Mouse (Mus musculus) stomach, embryonic 14.5 days (tissue): Measurements from ENCODE around the gene Cpne7. TPM values are rescaled to one million over a fixed set of nuclear protein-coding genes. Genes with fewer than 3 reads are reported as not detected.
A peak's percentile ranks its signal among the peaks of the same experiment; 100 is the strongest.
"Not testable (repeated sequence)": the region's sequence is repeated elsewhere in the genome, so short reads cannot be mapped to it uniquely, and the experiment has no call there.

ENCODE experiments used
- ATAC-seq: fragments of 200-750 bp; cut with Nextera tagmentation; 2 replicates; pipeline ENCODE4 v1.8.0; 2017; ENCODE audit warnings: low read depth, moderate TSS enrichment; ENCODE audit not compliant: insufficient number of reproducible peaks, insufficient read depth, low FRiP score
- H3K27ac ChIP-seq: fragments of 300-500 bp; sonication (generic); 2 replicates; pipeline ENCODE4 v1.5.1; 2014; ENCODE audit warnings: mild to moderate bottlenecking, low read length, moderate library complexity, mixed read lengths
- H3K27me3 ChIP-seq: fragments of 300-500 bp; sonication (generic); 2 replicates; pipeline ENCODE4 v1.6.1; 2014; ENCODE audit warnings: low read length, control low read depth, mixed read lengths; ENCODE audit not compliant: control insufficient read depth, insufficient read depth
- H3K36me3 ChIP-seq: fragments of 300-500 bp; sonication (generic); 2 replicates; pipeline ENCODE4 v1.6.1; 2014; ENCODE audit warnings: mild to moderate bottlenecking, control low read depth, low read length, moderate library complexity, mixed read lengths; ENCODE audit not compliant: control insufficient read depth, insufficient read depth
- H3K4me1 ChIP-seq: fragments of 300-500 bp; sonication (generic); 2 replicates; pipeline ENCODE4 v1.6.1; 2014; ENCODE audit warnings: low read length, control low read depth, mixed read lengths; ENCODE audit not compliant: control insufficient read depth, insufficient read depth
- H3K4me2 ChIP-seq: fragments of 300-500 bp; sonication (generic); replicated peaks from 2 replicates; pipeline ENCODE4 v1.6.1; 2014; ENCODE audit warnings: low read depth, low read length, control low read depth
- H3K4me3 ChIP-seq: fragments of 300-500 bp; sonication (generic); 2 replicates; pipeline ENCODE4 v1.5.1; 2014; ENCODE audit warnings: low read depth, low read length, control low read depth
- H3K9ac ChIP-seq: fragments of 300-500 bp; sonication (generic); replicated peaks from 2 replicates; pipeline ENCODE4 v1.6.1; 2014; ENCODE audit warnings: low read depth, mild to moderate bottlenecking, control low read depth, low read length, moderate library complexity, mixed read lengths
- H3K9me3 ChIP-seq: fragments of 300-500 bp; sonication (generic); 2 replicates; pipeline ENCODE4 v1.6.1; 2016; ENCODE audit warnings: low read depth, low read length, control low read depth; ENCODE audit not compliant: control insufficient read depth
- WGBS: fragments of 180-500 bp; shearing (Covaris S2); extraction: QIAGEN DNeasy Blood & Tissue Kit; methylation state at CpG from one replicate; pipeline ENCODE4 v1.1.7; 2014; 5-methylcytosine and 5-hydroxymethylcytosine counted together
- polyA plus RNA-seq: library from polyadenylated mRNA; unstranded; fragments of >200 nt; fragmentation: Nextera tagmentation; extraction: Ambion mirVana; gene quantifications from 2 replicates; pipeline ENCODE4 v1.2.1, GENCODE M21; 2014

Cpne7 gene
- polyA plus RNA-seq, 1 experiment from 2014 or later: 1.2 TPM

DNA sequence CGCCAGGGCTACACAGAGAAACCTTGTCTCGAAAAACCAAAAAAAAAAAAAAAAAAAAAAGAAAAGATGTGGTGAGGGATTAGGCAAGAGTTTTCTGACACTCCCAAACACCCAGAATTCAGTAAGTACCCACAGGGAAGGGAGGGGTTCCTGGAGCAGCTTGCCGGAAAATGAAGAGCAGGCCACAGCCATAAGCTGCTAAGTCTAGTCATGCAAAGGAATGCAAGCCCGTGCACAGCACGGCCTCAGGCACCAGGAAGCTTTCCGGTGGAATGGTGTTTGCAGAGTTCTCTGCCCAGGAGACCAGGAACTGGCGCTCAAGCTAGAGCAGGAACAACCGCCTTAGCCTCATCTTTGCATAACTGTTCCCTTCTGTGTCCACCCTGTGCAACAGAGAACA, 16.9 kb upstream of the Cpne7 start:
- Histone ChIP-seq H3K36me3 (peaks cover 24% of the 10 kb centered on the region), H3K9ac (no peak overlapping the region), H3K4me1 (peaks cover 9% of the 10 kb centered on the region; the same call in 1 of the 2 replicates), H3K27ac (peak overlapping the region; percentile 27; the same call in 1 of the 2 replicates), H3K9me3 (no peaks in the 10 kb centered on the region), H3K4me3 (no peak overlapping the region), H3K27me3 (no peaks in the 10 kb centered on the region), H3K4me2 (no peak overlapping the region)
- 63% methylated on average over 8 of the region's 8 CpGs for WGBS
- no peak for ATAC-seq

DNA sequence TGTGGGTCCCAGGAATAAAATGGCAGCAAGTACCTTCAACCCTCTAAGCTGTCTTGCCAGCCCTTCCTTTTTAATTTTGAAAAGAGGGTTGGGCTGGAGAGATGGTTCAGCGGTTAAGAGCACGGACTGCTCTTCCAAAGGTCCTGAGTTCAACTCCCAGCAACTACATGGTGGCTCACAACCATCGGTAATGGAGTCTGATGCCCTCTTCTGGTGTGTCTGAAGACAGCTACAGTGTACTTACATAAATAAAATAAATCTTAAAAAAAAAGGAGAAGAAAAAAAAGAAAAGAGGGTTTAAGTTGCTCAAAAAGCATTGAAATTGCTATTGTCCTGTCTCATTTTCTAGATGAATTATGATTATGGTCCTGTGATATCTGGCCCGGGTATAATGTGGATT, 15.9 kb upstream of the Cpne7 start:
- Histone ChIP-seq H3K9me3 (no peaks in the 10 kb centered on the region), H3K9ac (0 out of 2 replicates have a peak overlapping the region, but pooled peaks have one; percentile 64), H3K27ac (no peak overlapping the region), H3K4me1 (peaks cover 9% of the 10 kb centered on the region; the same call in 1 of the 2 replicates), H3K4me3 (0 out of 2 replicates have a peak overlapping the region, but pooled peaks have one; percentile 72), H3K27me3 (no peaks in the 10 kb centered on the region), H3K36me3 (peaks cover 23% of the 10 kb centered on the region), H3K4me2 (peak overlapping the region; percentile 67; the same call in 1 of the 2 replicates)
- no peak for ATAC-seq
- WGBS: 76% methylated on average over 4 of the region's 4 CpGs

GRCm38 (mm10) chr8:123101735-123102685, 15.2 kb upstream of the Cpne7 start, which contains the start of gene Rpl13:
Gene Rpl13 (plus strand): TSS chr8:123102350.
- 2% methylated on average over 56 of the region's 56 CpGs for WGBS
- peak within 1 kb of the TSS; percentile 96 for H3K4me2 ChIP-seq
- H3K27ac ChIP-seq: peak within 1 kb of the TSS; percentile 84
- peak within 1 kb of the TSS; percentile 64 for H3K9ac ChIP-seq
- H3K36me3 ChIP-seq: peaks cover 23% of the 10 kb centered on the region
- H3K4me1 ChIP-seq: peaks cover 9% of the 10 kb centered on the region; the same call in 1 of the 2 replicates
- ATAC-seq: peak; percentile 92
- H3K9me3 ChIP-seq: no peaks in the 10 kb centered on the region
- H3K27me3 ChIP-seq: no peaks in the 10 kb centered on the region
- peak within 1 kb of the TSS; percentile 72 for H3K4me3 ChIP-seq

DNA sequence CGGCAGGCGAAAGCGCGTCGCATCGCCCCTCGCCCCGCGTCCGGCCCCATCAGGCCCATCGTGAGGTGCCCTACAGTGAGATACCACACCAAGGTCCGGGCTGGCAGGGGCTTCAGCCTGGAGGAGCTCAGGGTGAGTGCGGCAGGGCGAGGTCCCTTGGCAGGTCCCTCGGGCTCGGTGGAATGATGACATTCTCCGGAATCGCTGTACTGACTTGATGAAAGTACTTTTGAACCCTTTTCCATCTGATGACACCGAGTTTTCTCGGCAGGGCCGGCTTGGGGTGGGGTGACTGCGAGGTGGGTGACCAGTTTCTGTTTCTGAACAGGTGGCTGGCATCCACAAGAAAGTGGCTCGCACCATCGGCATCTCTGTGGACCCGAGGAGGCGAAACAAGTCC, 14.3 kb upstream of the Cpne7 start:
- not testable (repeated sequence) for H3K9me3 ChIP-seq, ATAC-seq, H3K4me1 ChIP-seq, H3K27me3 ChIP-seq
- WGBS: 1% methylated on average over 25 of the region's 26 CpGs
- Histone ChIP-seq H3K9ac (peak overlapping the region; percentile 63), H3K27ac (peak overlapping the region; percentile 84; the same call in 1 of the 2 replicates), H3K36me3 (peaks cover 23% of the 10 kb centered on the region), H3K4me2 (peak overlapping the region; percentile 96), H3K4me3 (peak overlapping the region; percentile 72)

DNA sequence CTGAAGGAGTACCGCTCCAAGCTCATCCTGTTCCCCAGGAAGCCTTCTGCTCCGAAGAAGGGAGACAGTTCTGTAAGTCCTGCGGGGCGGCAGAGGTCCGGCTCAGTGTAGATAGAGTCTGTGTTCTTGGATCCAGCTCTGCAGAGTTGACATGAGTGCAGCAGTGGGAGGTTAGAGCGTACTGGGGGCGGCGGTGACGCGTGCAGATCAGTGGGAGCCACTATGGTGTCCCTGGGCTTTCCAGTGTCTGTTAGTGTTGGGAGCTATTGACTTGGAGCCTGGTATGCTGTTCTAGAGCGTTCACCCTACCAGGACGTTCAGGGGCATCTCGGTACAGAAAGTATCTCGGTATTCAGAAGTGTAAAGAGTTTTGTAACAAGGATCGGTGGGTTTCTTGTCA, 13.9 kb upstream of the Cpne7 start:
- Histone ChIP-seq H3K27me3 (no peaks in the 10 kb centered on the region), H3K4me2 (peak overlapping the region; percentile 96), H3K9ac (peak overlapping the region; percentile 63), H3K27ac (peak overlapping the region; percentile 35; the same call in 1 of the 2 replicates), H3K4me3 (peak overlapping the region; percentile 72), H3K36me3 (peaks cover 23% of the 10 kb centered on the region), H3K4me1 (peaks cover 9% of the 10 kb centered on the region; the same call in 1 of the 2 replicates), H3K9me3 (no peaks in the 10 kb centered on the region)
- 12% methylated on average over 15 of the region's 15 CpGs for WGBS
- no peak for ATAC-seq

GRCm38 (mm10) chr8:123104046-123104767, 13.0 kb upstream of the Cpne7 start:
- Histone ChIP-seq H3K9me3 (no peaks in the 10 kb centered on the region), H3K36me3 (peaks cover 23% of the 10 kb centered on the region), H3K4me2 (peak overlapping the region; percentile 96; the same call in 1 of the 2 replicates), H3K4me1 (peaks cover 9% of the 10 kb centered on the region; the same call in 1 of the 2 replicates), H3K27ac (no peak overlapping the region), H3K9ac (no peak overlapping the region), H3K4me3 (peak overlapping the region; percentile 72), H3K27me3 (no peaks in the 10 kb centered on the region)
- ATAC-seq: no peak
- 79% methylated on average over 6 of the region's 6 CpGs for whole genome bisulfite sequencing

DNA sequence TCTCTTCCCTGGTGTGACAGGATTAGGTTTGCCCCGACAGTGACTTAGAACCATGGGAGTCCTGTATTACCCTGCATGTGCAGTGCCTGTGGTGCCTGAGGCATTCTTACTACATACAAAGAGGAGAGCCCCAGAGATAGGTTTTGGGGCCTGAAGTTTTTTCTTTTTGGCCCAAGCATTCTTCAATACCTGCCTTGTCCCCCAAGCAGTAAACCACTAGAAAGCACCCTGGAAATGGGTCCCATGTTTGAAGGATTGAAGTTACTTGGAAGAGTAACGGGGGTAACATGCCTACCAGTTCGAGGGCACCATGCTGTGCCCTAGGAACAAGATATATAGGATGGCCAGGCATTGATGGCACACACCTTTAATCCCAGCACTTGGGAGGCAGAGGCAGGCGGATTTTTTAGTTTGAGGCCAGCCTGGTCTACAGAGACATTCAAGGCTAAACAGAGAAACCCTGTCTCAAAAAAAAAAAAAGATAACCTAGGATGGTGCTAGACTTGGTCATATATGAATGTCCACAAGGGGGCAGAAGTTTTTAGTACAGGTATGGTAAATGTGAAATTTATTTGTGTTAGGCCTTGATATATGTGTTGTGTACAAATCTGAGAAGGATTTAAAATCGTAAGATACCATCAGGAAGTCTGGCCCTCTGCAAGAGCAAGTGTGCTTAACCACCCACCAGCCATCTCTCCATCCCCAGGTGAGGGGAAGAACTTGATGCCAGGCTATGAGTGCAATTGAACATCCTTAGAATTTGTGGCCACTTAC, 11.4 kb upstream of the Cpne7 start:
- peaks cover 9% of the 10 kb centered on the region; the same call in 1 of the 2 replicates for H3K4me1 ChIP-seq
- H3K36me3 ChIP-seq: peaks cover 23% of the 10 kb centered on the region
- H3K4me2 ChIP-seq: no peak overlapping the region
- H3K9me3 ChIP-seq: no peaks in the 10 kb centered on the region
- H3K4me3 ChIP-seq: no peak overlapping the region
- H3K27me3 ChIP-seq: no peaks in the 10 kb centered on the region
- H3K27ac ChIP-seq: no peak overlapping the region
- WGBS: 71% methylated on average over 5 of the region's 5 CpGs
- ATAC-seq: no peak
- no peak overlapping the region for H3K9ac ChIP-seq
